Mouse (Mus musculus) MEL (cell line): ENCODE measurements around the gene Laptm4a. TPM values are rescaled to one million over a fixed set of nuclear protein-coding genes. Genes with fewer than 3 reads are reported as not detected.

Experiments used
- DNase-seq: peaks from one replicate; pipeline ENCODE4 v3.0.0; 2011; ENCODE audit warnings: low read depth, low spot score
- H3K27ac ChIP-seq: 2 replicates; pipeline ENCODE4 v1.5.1; 2012; ENCODE audit warnings: low read depth, mild to moderate bottlenecking, control low read depth, low read length, moderate library complexity; ENCODE audit not compliant: control insufficient read depth
- H3K27me3 ChIP-seq, 2 experiments: fragments of 150-350 bp in 1 of 2; sonication (generic) in 1 of 2; 2 replicates each; pipeline ENCODE4 v1.6.1; 2012; ENCODE audit warnings: low read length in 2 of 2, mild to moderate bottlenecking in 2 of 2, improper control_type of control experiment in 1 of 2, moderate library complexity in 1 of 2; ENCODE audit not compliant: insufficient read depth in 2 of 2, control insufficient read depth in 1 of 2
- H3K36me3 ChIP-seq, 2 experiments: 2 replicates each; pipeline ENCODE4 v1.6.1; 2012 to 2014; ENCODE audit warnings: low read length in 2 of 2, improper control_type of control experiment in 1 of 2, inconsistent platforms in 1 of 2, mild to moderate bottlenecking in 1 of 2; ENCODE audit not compliant: insufficient read depth in 2 of 2, control insufficient read depth in 1 of 2
- H3K4me1 ChIP-seq, 2 experiments: fragments of 150-350 bp in 1 of 2; sonication (generic) in 1 of 2; 2 replicates each; pipeline ENCODE4 v1.6.1; 2012; ENCODE audit warnings: low read length in 2 of 2, improper control_type of control experiment in 1 of 2, mild to moderate bottlenecking in 1 of 2; ENCODE audit not compliant: insufficient read depth in 2 of 2, control insufficient read depth in 1 of 2
- H3K4me3 ChIP-seq, 2 experiments: fragments of 150-350 bp in 1 of 2; sonication (generic) in 1 of 2; 2 replicates each; pipeline ENCODE4 v1.5.1; 2012; ENCODE audit warnings: low read depth in 2 of 2, low read length in 2 of 2, mild to moderate bottlenecking in 2 of 2, moderate library complexity in 2 of 2, control low read depth in 1 of 2, improper control_type of control experiment in 1 of 2; ENCODE audit not compliant: control insufficient read depth in 1 of 2, insufficient read depth in 1 of 2
- H3K79me2 ChIP-seq: 2 replicates; pipeline ENCODE4 v1.6.1; 2012; ENCODE audit warnings: mild to moderate bottlenecking, low read length, moderate library complexity; ENCODE audit not compliant: control insufficient read depth, poor library complexity, insufficient read depth
- H3K9ac ChIP-seq: 2 replicates; pipeline ENCODE4 v1.6.1; 2012; ENCODE audit warnings: low read depth, mild to moderate bottlenecking, control low read depth, low read length, moderate library complexity; ENCODE audit not compliant: control insufficient read depth, poor library complexity, severe bottlenecking
- H3K9me3 ChIP-seq: fragments of 150-350 bp; sonication (generic); replicated peaks from 2 replicates; pipeline ENCODE4 v1.6.1; 2012; ENCODE audit warnings: mild to moderate bottlenecking, low read length, improper control_type of control experiment, moderate library complexity; ENCODE audit not compliant: insufficient read depth
- CTCF ChIP-seq, 3 experiments: IDR thresholded peaks in 2 of 3; conservative IDR thresholded peaks in 1 of 3; 2 replicates each; pipeline ENCODE4 v1.5.1; 2011 to 2012; ENCODE audit warnings: low read length in 3 of 3, low read depth in 2 of 3, mild to moderate bottlenecking in 2 of 3, improper control_type of control experiment in 1 of 3, inconsistent platforms in 1 of 3, mixed read lengths in 1 of 3, moderate library complexity in 1 of 3; ENCODE audit not compliant: control insufficient read depth in 1 of 3, insufficient read depth in 1 of 3, poor library complexity in 1 of 3, severe bottlenecking in 1 of 3
- EP300 ChIP-seq, 2 experiments: IDR thresholded peaks; 2 replicates each; pipeline ENCODE4 v1.6.1; 2011; ENCODE audit warnings: improper control_type of control experiment in 2 of 2, low read length in 2 of 2, low read depth in 1 of 2, mild to moderate bottlenecking in 1 of 2
- ETS1 ChIP-seq: IDR thresholded peaks from 2 replicates; pipeline ENCODE4 v1.6.1; 2012; ENCODE audit warnings: low read depth, mild to moderate bottlenecking, inconsistent platforms, low read length, improper control_type of control experiment, moderate library complexity
- GABPA ChIP-seq: IDR thresholded peaks from 2 replicates; pipeline ENCODE4 v1.6.1; 2012; ENCODE audit warnings: low read depth, mild to moderate bottlenecking, inconsistent platforms, low read length, improper control_type of control experiment, moderate library complexity
- GATA1 ChIP-seq: IDR thresholded peaks from 2 replicates; pipeline ENCODE4 v1.6.1; 2011; ENCODE audit warnings: low read depth, low read length, improper control_type of control experiment
- HCFC1 ChIP-seq: IDR thresholded peaks from 2 replicates; pipeline ENCODE4 v1.6.1; 2012; ENCODE audit warnings: low read depth, mild to moderate bottlenecking, inconsistent platforms, low read length, improper control_type of control experiment, moderate library complexity
- MAZ ChIP-seq: IDR thresholded peaks from 2 replicates; pipeline ENCODE4 v1.6.1; 2012; ENCODE audit warnings: low read depth, mild to moderate bottlenecking, inconsistent platforms, low read length, improper control_type of control experiment
- MYB ChIP-seq: IDR thresholded peaks from 2 replicates; pipeline ENCODE4 v1.6.1; 2011; ENCODE audit warnings: mild to moderate bottlenecking, low read depth, low read length, improper control_type of control experiment
- NRF1 ChIP-seq: IDR thresholded peaks from 2 replicates; pipeline ENCODE4 v1.6.1; 2014; ENCODE audit warnings: low read depth, mild to moderate bottlenecking, inconsistent platforms, low read length, improper control_type of control experiment, moderate library complexity; ENCODE audit not compliant: poor library complexity, insufficient read depth, severe bottlenecking
- POLR2A ChIP-seq, 2 experiments: IDR thresholded peaks; 2 replicates each; pipeline ENCODE4 v1.6.1; 2011 to 2012; ENCODE audit warnings: low read length in 2 of 2, mild to moderate bottlenecking in 2 of 2, control low read depth in 1 of 2, improper control_type of control experiment in 1 of 2, low read depth in 1 of 2, moderate library complexity in 1 of 2; ENCODE audit not compliant: control insufficient read depth in 1 of 2, insufficient read depth in 1 of 2, poor library complexity in 1 of 2
- RCOR1 ChIP-seq: IDR thresholded peaks from 2 replicates; pipeline ENCODE4 v1.6.1; 2012; ENCODE audit warnings: low read depth, mild to moderate bottlenecking, inconsistent platforms, low read length, improper control_type of control experiment
- TAL1 ChIP-seq: IDR thresholded peaks from 2 replicates; pipeline ENCODE4 v1.6.1; 2012; ENCODE audit warnings: mild to moderate bottlenecking, inconsistent platforms, low read length, moderate library complexity, mixed read lengths
- TBP ChIP-seq: IDR thresholded peaks from 2 replicates; pipeline ENCODE4 v1.8.0; 2011; ENCODE audit warnings: low read depth, low read length, improper control_type of control experiment
- TCF12 ChIP-seq: IDR thresholded peaks from 2 replicates; pipeline ENCODE4 v1.6.1; 2014; ENCODE audit warnings: low read depth, mild to moderate bottlenecking, inconsistent platforms, low read length, improper control_type of control experiment, moderate library complexity
- USF2 ChIP-seq, 2 experiments: IDR thresholded peaks; 2 replicates each; pipeline ENCODE4 v1.6.1; 2011 to 2012; ENCODE audit warnings: improper control_type of control experiment in 2 of 2, low read length in 2 of 2, borderline replicate concordance in 1 of 2, inconsistent platforms in 1 of 2, low read depth in 1 of 2, mild to moderate bottlenecking in 1 of 2; ENCODE audit not compliant: insufficient read depth in 1 of 2
- ZNF384 ChIP-seq: IDR thresholded peaks from 2 replicates; pipeline ENCODE4 v1.6.1; 2012; ENCODE audit warnings: low read depth, mild to moderate bottlenecking, inconsistent platforms, low read length, improper control_type of control experiment
- polyA plus RNA-seq, 2 experiments: library from polyadenylated mRNA; stranded (reverse) in 1 of 2; unstranded in 1 of 2; fragments of >175 nt in 1 of 2; fragments of >200 nt in 1 of 2; gene quantifications; 2 replicates each; pipeline versions ENCODE4 v1.2.1 to v1.2.4; 2012; ENCODE audit warnings: low replicate concordance in 2 of 2, low read depth in 1 of 2; ENCODE audit not compliant: insufficient read length in 2 of 2, insufficient read depth in 1 of 2, missing spikeins in 1 of 2
- total RNA-seq: library from RNA; depleted of rRNA; stranded (reverse); fragments of 300-350 nt; gene quantifications from 2 replicates; pipeline ENCODE4 v1.2.3, GENCODE M21; 2012

The Laptm4a gene
- total and polyA plus RNA-seq, 3 experiments = 49.0 to 49.7 TPM; not detected in 1

GRCm38 (mm10) chr12:8919231-8919630, 2.2 kb upstream of the Laptm4a start:
- DNase-seq = no peak
- peaks cover 20% of the 10 kb centered on the region for H3K79me2 ChIP-seq
- H3K27ac ChIP-seq = no peak overlapping the region
- peaks cover 0 to 7% of the 10 kb centered on the region in 2 experiments; a peak in 3 of 4 replicates for H3K4me1 ChIP-seq
- no peak overlapping the region for H3K4me3 ChIP-seq
- peaks cover 0 to 12% of the 10 kb centered on the region in 2 experiments; a peak in 3 of 4 replicates for H3K36me3 ChIP-seq
- no peaks in the 10 kb centered on the region for H3K9me3 ChIP-seq
- no peak overlapping the region for H3K9ac ChIP-seq
- no peaks in the 10 kb centered on the region for H3K27me3 ChIP-seq
- TF ChIP-seq EP300 (IDR thresholded peaks at IDR 0.05; ENCODE audit: low read depth in 1 of 2, low read length in 2 of 2) = no peak
- no peak for TF ChIP-seq TAL1
- TF ChIP-seq GABPA = no peak
- TF ChIP-seq TCF12 = no peak
- TF ChIP-seq CTCF (IDR thresholded peaks at IDR 0.05 in 2 of 3, conservative IDR thresholded peaks at IDR 0.05 in 1 of 3; ENCODE audit: control insufficient read depth in 1 of 3, insufficient read depth in 1 of 3, low read depth in 2 of 3, low read length in 3 of 3, poor library complexity in 1 of 3, severe bottlenecking in 1 of 3) = no peak
- no peak for TF ChIP-seq MYB
- no peak for TF ChIP-seq NRF1
- no peak for TF ChIP-seq RCOR1
- TF ChIP-seq USF2 (IDR thresholded peaks at IDR 0.05; ENCODE audit: borderline replicate concordance in 1 of 2, insufficient read depth in 1 of 2, low read depth in 1 of 2, low read length in 2 of 2) = no peak
- TF ChIP-seq ZNF384 = no peak
- TF ChIP-seq MAZ = no peak
- no peak for TF ChIP-seq POLR2A (IDR thresholded peaks at IDR 0.05; ENCODE audit: control insufficient read depth in 1 of 2, insufficient read depth in 1 of 2, low read depth in 1 of 2, low read length in 2 of 2, poor library complexity in 1 of 2)
- TF ChIP-seq TBP = no peak
- no peak for TF ChIP-seq ETS1

- Histone ChIP-seq H3K9me3 (no peaks in the 10 kb centered on the region), H3K4me1 (peaks cover 0 to 11% of the 10 kb centered on the region in 2 experiments; a peak in 3 of 4 replicates), H3K4me3 (peak overlapping the region; percentile 62 to 82)
- no peak for DNase-seq
- TF ChIP-seq GATA1 (no peak), HCFC1 (no peak)
- TF ChIP-seq, all 39 proteins: peak for 0
- Histone ChIP-seq H3K79me2 (peaks cover 33% of the 10 kb centered on the region), H3K27me3 (no peaks in the 10 kb centered on the region), H3K36me3 (peaks cover 3 to 23% of the 10 kb centered on the region in 2 experiments), H3K9ac (peak overlapping the region; percentile 87), H3K27ac (peak overlapping the region; percentile 30; the same call in 1 of the 2 replicates)
Observed at GRCm38 (mm10) chr12:8920996-8921393, 469 bp upstream of the Laptm4a start.
